Mouse (Mus musculus): Measurements from ENCODE around the gene Olfr374.

Olfr374 gene

GRCm38 (mm10) chr8:72135446-72136301, 28.8 kb downstream of the Olfr374 start:
- no peak for DNase-seq (ENCODE audit: low read depth, low spot score)

- peak; percentile 26 for DNase-seq (ENCODE audit: low read depth, low spot score)
Observed at GRCm38 (mm10) chr8:72136302-72136978, 29.6 kb downstream of the Olfr374 start.

- DNase-seq (ENCODE audit: low read depth, low spot score): no peak
Observed at GRCm38 (mm10) chr8:72137431-72137830, 30.6 kb downstream of the Olfr374 start.

DNA sequence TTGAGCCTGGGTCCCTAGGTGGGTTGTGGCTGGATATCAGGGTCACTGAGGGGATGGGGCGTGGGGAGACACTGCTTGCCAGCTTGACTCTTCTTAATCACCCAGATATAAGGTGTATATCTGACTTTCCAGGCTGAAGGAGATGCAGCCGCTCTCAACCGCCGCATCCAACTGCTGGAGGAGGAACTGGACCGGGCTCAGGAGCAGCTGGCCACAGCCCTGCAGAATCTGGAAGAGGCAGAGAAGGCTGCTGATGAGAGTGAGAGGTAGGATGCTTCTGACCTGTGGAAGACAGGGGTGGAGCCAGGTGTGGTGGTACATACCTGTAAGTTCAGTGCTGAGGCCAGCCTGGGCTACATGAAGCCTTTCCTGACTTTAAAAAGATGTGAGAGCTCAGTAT, 31.6 kb downstream of the Olfr374 start:
- DNase-seq (ENCODE audit: low read depth, low spot score): no peak

DNA sequence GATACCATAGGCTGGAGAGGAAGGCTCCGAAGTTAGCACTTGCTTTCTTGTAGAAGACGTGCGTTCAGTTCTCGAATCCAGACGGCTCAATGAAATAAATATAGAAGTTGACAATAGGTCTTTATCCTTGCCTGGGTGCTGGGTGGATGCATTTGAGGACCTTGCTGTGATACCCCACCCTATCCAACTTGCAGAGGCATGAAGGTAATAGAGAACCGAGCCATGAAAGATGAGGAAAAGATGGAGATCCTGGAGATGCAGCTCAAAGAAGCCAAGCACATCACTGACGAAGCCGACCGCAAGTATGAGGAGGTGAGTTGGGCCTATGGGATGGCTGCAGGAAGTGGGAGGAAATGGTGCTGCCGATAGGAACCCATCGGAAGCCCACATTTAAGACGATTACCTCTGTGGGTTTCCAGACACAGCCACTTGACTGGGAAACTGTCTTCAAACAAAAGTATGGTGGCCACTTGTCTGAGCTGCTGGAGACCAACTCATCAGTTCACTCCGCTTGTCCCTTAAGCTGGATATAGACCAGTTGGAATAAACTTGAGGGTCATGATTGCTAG, 36.5 kb downstream of the Olfr374 start:
- no peak for DNase-seq (ENCODE audit: low read depth, low spot score)

DNA sequence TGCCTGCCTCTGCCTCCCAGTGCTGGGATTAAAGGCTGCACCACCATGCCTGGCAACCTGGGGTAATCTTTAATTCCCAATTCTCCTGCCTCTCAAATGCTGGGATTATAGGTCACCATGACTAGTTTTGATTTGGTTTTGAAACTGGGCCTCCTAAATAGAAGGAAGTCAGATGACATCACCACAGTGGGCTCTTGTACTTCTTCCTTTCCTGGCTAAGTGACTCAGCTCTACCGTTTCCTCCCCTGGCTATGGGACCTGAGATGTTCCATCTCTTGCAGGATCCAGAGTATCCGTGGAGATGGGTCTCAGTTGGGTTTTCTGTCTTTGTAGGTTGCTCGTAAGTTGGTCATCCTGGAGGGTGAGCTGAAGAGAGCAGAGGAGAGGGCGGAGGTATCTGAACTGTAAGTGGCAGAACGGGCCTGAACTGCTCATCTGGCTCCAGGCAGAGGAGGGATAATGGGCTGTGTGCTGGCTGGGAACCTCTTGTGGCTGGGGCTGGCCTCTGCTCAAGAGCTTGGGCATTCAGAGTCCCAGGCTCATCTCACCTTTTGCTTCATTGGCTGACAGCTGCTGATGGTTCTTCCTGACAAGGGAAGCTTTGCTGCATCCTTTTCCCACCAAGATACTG, 37.6 kb downstream of the Olfr374 start:
- DNase-seq (ENCODE audit: low read depth, low spot score): no peak

DNA sequence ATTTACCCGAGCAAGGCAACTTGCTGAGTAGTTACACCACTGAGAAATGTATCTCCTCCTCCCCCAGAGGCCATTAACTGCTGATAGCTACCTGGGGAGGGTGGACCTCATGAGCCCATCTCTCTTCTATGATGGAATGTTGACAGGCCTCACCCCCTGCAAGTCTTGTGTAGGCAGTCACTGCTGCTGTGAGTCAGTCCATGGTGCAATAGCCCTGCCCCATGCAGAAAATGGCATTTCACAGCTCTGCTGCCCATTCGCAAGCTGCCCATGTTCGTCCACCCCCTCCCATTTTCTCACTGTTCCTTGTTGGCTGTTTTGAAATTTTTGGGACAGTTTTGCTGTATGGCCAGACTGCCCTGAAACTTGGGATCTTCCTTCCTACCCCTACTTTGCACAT, 38.7 kb downstream of the Olfr374 start:
- DNase-seq (ENCODE audit: low read depth, low spot score): no peak

DNA sequence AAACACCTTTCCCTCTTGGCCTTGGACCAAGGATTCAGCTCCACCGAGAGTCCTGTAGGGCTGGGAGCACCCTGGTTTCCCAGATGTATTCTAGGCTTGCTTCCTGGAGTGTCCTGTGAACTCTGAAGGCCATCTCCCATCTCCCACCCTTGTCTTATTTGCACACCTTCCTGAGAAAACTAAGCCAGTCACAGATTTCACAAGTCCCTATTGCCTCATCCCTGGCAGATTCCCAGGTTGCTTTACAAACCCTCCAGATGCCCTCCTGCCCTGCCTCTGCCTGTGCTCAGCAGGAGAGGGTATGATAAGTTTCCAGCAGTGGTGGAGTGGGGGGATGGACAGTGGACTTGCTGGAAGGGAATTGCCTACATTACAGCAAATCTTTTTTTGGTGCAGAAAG, 39.2 kb downstream of the Olfr374 start:
- no peak for DNase-seq (ENCODE audit: low read depth, low spot score)

GRCm38 (mm10) chr8:72146556-72146955, 39.7 kb downstream of the Olfr374 start:
- no peak for DNase-seq (ENCODE audit: low read depth, low spot score)

DNA sequence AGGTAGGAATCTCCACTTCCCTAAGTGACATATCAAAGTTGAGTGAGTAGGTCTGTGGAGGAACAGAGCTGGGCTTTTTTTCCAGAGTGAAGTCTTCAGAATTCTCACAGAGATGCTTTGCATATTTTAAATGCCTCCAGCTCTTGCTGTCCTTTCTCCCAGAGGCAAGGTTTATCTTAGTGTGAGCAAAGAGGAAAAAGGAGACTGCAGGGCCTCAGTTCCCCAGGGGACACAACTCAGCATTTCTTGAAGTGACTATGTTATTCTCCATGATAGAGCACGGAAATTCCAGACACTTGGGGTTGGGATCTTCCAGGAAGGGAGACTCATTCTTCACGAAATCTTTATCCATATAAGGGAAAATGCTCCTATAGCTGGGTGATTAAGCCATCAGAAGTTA, 40.4 kb downstream of the Olfr374 start:
- no peak for DNase-seq (ENCODE audit: low read depth, low spot score)

GRCm38 (mm10) chr8:72149056-72149455, 42.2 kb downstream of the Olfr374 start:
- no peak for DNase-seq (ENCODE audit: low read depth, low spot score)

GRCm38 (mm10) chr8:72151418-72152078, 44.7 kb downstream of the Olfr374 start:
- DNase-seq (ENCODE audit: low read depth, low spot score): no peak

DNA sequence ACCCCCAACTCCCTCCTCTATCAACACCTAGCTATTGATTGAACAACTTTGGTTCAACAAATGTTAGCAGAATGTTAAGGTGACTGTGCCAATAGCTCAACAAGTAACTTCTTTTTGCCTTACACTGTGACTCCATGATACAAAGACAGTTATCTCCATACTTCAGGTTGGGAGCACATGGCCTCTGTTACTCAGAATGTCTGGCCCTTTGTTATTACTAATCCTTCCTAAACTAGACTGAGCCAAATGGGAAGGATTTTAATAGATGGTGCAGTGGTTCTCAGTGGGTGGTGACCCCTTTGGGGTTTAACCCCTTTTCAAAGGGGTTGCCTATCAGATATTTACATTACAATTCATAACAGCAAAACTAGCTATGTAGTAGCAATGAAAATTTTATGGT, 46.5 kb downstream of the Olfr374 start:
- DNase-seq (ENCODE audit: low read depth, low spot score): no peak

DNA sequence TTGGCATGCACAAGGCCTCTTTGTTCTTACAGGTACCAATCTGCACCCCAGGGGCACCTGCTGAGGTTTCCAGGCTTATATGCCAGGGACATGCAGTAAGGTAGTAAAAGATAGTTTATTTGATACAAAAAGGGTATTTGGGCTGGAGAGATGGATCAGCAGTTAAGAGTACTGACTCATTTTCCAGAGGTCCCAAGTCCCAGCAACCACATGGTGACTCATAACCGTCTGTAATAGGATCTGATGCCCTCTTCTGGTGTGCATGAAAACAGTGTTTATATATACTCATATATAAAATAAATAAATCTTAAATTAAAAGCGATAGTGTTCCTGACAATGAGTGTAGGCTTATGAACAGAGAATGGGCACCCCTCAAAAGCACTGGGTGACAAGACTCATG, 51.3 kb downstream of the Olfr374 start:
- no peak for DNase-seq (ENCODE audit: low read depth, low spot score)

GRCm38 (mm10) chr8:72158726-72159125, 51.9 kb downstream of the Olfr374 start:
- no peak for DNase-seq (ENCODE audit: low read depth, low spot score)

- DNase-seq (ENCODE audit: low read depth, low spot score): no peak
Observed at GRCm38 (mm10) chr8:72160007-72160406, 53.2 kb downstream of the Olfr374 start.

- DNase-seq (ENCODE audit: low read depth, low spot score): peak; percentile 100
Observed at GRCm38 (mm10) chr8:72160707-72161697, 54.2 kb downstream of the Olfr374 start, which contains the start of gene Rab8a. Gene Rab8a (plus strand): TSS chr8:72161200.

- no peak for DNase-seq (ENCODE audit: low read depth, low spot score)
Observed at GRCm38 (mm10) chr8:72162821-72163220, 56.0 kb downstream of the Olfr374 start.
